Mouse (Mus musculus) heart, embryonic 11.5 days (tissue): Measurements from ENCODE around the gene Ugt1a6a. TPM values are rescaled to one million over a fixed set of nuclear protein-coding genes. Genes with fewer than 3 reads are reported as not detected.

Source experiments
- ATAC-seq: fragments of 200-750 bp; cut with Nextera tagmentation; replicated peaks from 2 replicates; pipeline ENCODE4 v1.8.0; 2017; ENCODE audit warnings: moderate library complexity; ENCODE audit not compliant: insufficient number of reproducible peaks, low FRiP score, low TSS enrichment
- H3K27ac ChIP-seq: fragments of 300-500 bp; sonication (generic); 2 replicates; pipeline ENCODE4 v1.5.1; 2014; ENCODE audit warnings: mild to moderate bottlenecking, low read depth, low read length
- H3K27me3 ChIP-seq: fragments of 300-500 bp; sonication (generic); 2 replicates; pipeline ENCODE4 v1.6.1; 2014; ENCODE audit warnings: mild to moderate bottlenecking, low read length, mixed read lengths; ENCODE audit not compliant: control insufficient read depth, insufficient read depth
- H3K36me3 ChIP-seq: fragments of 300-500 bp; sonication (generic); 2 replicates; pipeline ENCODE4 v1.6.1; 2014; ENCODE audit warnings: mild to moderate bottlenecking, low read length, moderate library complexity, mixed read lengths; ENCODE audit not compliant: control insufficient read depth, insufficient read depth
- H3K4me1 ChIP-seq: fragments of 300-500 bp; sonication (generic); 2 replicates; pipeline ENCODE4 v1.6.1; 2014; ENCODE audit warnings: low read length; ENCODE audit not compliant: control insufficient read depth, insufficient read depth
- H3K4me2 ChIP-seq: fragments of 300-500 bp; sonication (generic); 2 replicates; pipeline ENCODE4 v1.6.1; 2014; ENCODE audit warnings: mild to moderate bottlenecking, moderate library complexity
- H3K4me3 ChIP-seq: fragments of 300-500 bp; sonication (generic); 2 replicates; pipeline ENCODE4 v1.5.1; 2014; ENCODE audit warnings: low read depth, low read length
- H3K9ac ChIP-seq: fragments of 300-500 bp; sonication (generic); 2 replicates; pipeline ENCODE4 v1.6.1; 2014; ENCODE audit warnings: mild to moderate bottlenecking, low read depth, low read length, moderate library complexity
- H3K9me3 ChIP-seq: fragments of 300-500 bp; sonication (generic); replicated peaks from 2 replicates; pipeline ENCODE4 v1.6.1; 2016; ENCODE audit warnings: low read length; ENCODE audit not compliant: control insufficient read depth
- WGBS: fragments of 180-500 bp; shearing (Covaris S2); extraction: QIAGEN DNeasy Blood & Tissue Kit; methylation state at CpG from one replicate; pipeline ENCODE4 v1.1.7; 2014; ENCODE audit not compliant: insufficient replicate concordance; 5-methylcytosine and 5-hydroxymethylcytosine counted together
- polyA plus RNA-seq: library from polyadenylated mRNA; unstranded; fragments of >200 nt; fragmentation: Nextera tagmentation; extraction: Ambion mirVana; gene quantifications from 2 replicates; pipeline ENCODE4 v1.2.1, GENCODE M21; 2014

Ugt1a6a gene
- polyA plus RNA-seq, 1 experiment from 2014 or later, result not detected

GRCm38 (mm10) chr1:88226670-88227379, 92.2 kb downstream of the Ugt1a6a start, which contains the start of gene Mroh2a:
TSS of gene Mroh2a (plus strand) at chr1:88226986.
- no peak for ATAC-seq
- 46% methylated on average over 5 of the region's 5 CpGs for WGBS
- no peak within 1 kb of the TSS for H3K9ac ChIP-seq
- no peak within 1 kb of the TSS for H3K27ac ChIP-seq
- H3K9me3 ChIP-seq, result peaks cover 67% of the 10 kb centered on the region
- H3K4me2 ChIP-seq, result no peak within 1 kb of the TSS
- H3K36me3 ChIP-seq, result no peaks in the 10 kb centered on the region
- no peak within 1 kb of the TSS for H3K4me3 ChIP-seq
- H3K27me3 ChIP-seq, result no peaks in the 10 kb centered on the region
- no peaks in the 10 kb centered on the region for H3K4me1 ChIP-seq

GRCm38 (mm10) chr1:88227482-88227881, 92.9 kb downstream of the Ugt1a6a start:
- Histone ChIP-seq H3K4me1 (no peaks in the 10 kb centered on the region), H3K9me3 (peaks cover 71% of the 10 kb centered on the region), H3K9ac (no peak overlapping the region), H3K27ac (no peak overlapping the region), H3K36me3 (no peaks in the 10 kb centered on the region), H3K4me3 (no peak overlapping the region), H3K4me2 (no peak overlapping the region), H3K27me3 (no peaks in the 10 kb centered on the region)
- ATAC-seq, result no peak
- 49% methylated on average over 2 of the region's 2 CpGs for WGBS

GRCm38 (mm10) chr1:88228121-88228520, 93.5 kb downstream of the Ugt1a6a start:
- Histone ChIP-seq H3K4me2 (no peak overlapping the region), H3K36me3 (no peaks in the 10 kb centered on the region), H3K27me3 (no peaks in the 10 kb centered on the region), H3K4me3 (no peak overlapping the region), H3K9me3 (peaks cover 78% of the 10 kb centered on the region), H3K27ac (no peak overlapping the region), H3K4me1 (no peaks in the 10 kb centered on the region), H3K9ac (no peak overlapping the region)
- WGBS, result 63% methylated on average over 7 of the region's 7 CpGs
- ATAC-seq, result no peak

- Histone ChIP-seq H3K9ac (no peak overlapping the region), H3K4me3 (no peak overlapping the region), H3K4me2 (no peak overlapping the region), H3K27ac (no peak overlapping the region), H3K9me3 (peaks cover 92% of the 10 kb centered on the region), H3K27me3 (no peaks in the 10 kb centered on the region), H3K4me1 (no peaks in the 10 kb centered on the region), H3K36me3 (no peaks in the 10 kb centered on the region)
- WGBS, result 71% methylated on average over 3 of the region's 3 CpGs
- no peak for ATAC-seq
Measured at GRCm38 (mm10) chr1:88229566-88229965, 95.0 kb downstream of the Ugt1a6a start.

GRCm38 (mm10) chr1:88229986-88230385, 95.4 kb downstream of the Ugt1a6a start:
- WGBS, result 76% methylated on average over 5 of the region's 5 CpGs
- no peak overlapping the region for H3K4me3 ChIP-seq
- ATAC-seq, result 0 out of 2 replicates have a peak, but pooled peaks have one; percentile 3
- no peaks in the 10 kb centered on the region for H3K36me3 ChIP-seq
- H3K4me2 ChIP-seq, result no peak overlapping the region
- H3K27ac ChIP-seq, result no peak overlapping the region
- H3K4me1 ChIP-seq, result no peaks in the 10 kb centered on the region
- H3K9ac ChIP-seq, result no peak overlapping the region
- no peaks in the 10 kb centered on the region for H3K27me3 ChIP-seq
- H3K9me3 ChIP-seq, result peaks cover 96% of the 10 kb centered on the region

- Histone ChIP-seq H3K27me3 (no peaks in the 10 kb centered on the region), H3K27ac (no peak overlapping the region), H3K4me3 (no peak overlapping the region), H3K9me3 (peaks cover 99% of the 10 kb centered on the region), H3K4me1 (no peaks in the 10 kb centered on the region), H3K4me2 (no peak overlapping the region), H3K36me3 (no peaks in the 10 kb centered on the region), H3K9ac (no peak overlapping the region)
- no peak for ATAC-seq
- 69% methylated on average over 7 of the region's 7 CpGs for WGBS
Measured at GRCm38 (mm10) chr1:88230421-88230820, 95.8 kb downstream of the Ugt1a6a start.

GRCm38 (mm10) chr1:88230981-88231802, 96.6 kb downstream of the Ugt1a6a start:
- Histone ChIP-seq H3K27ac (no peak overlapping the region), H3K4me3 (no peak overlapping the region), H3K4me1 (no peaks in the 10 kb centered on the region), H3K9me3 (peaks cover 99% of the 10 kb centered on the region), H3K36me3 (no peaks in the 10 kb centered on the region), H3K27me3 (no peaks in the 10 kb centered on the region), H3K9ac (no peak overlapping the region), H3K4me2 (no peak overlapping the region)
- no peak for ATAC-seq
- 69% methylated on average over 6 of the region's 6 CpGs for WGBS

- no peak overlapping the region for H3K4me2 ChIP-seq
- WGBS, result 60% methylated on average over 7 of the region's 7 CpGs
- no peak overlapping the region for H3K27ac ChIP-seq
- H3K9ac ChIP-seq, result no peak overlapping the region
- no peak overlapping the region for H3K4me3 ChIP-seq
- no peaks in the 10 kb centered on the region for H3K4me1 ChIP-seq
- no peaks in the 10 kb centered on the region for H3K27me3 ChIP-seq
- no peaks in the 10 kb centered on the region for H3K36me3 ChIP-seq
- no peak for ATAC-seq
- H3K9me3 ChIP-seq, result peaks cover 96% of the 10 kb centered on the region
Measured at GRCm38 (mm10) chr1:88231803-88232499, 97.3 kb downstream of the Ugt1a6a start.
